Mouse (Mus musculus) olfactory bulb, adult 2 months (tissue): ENCODE results near the gene Mok. TPM values are rescaled to one million over a fixed set of nuclear protein-coding genes. Genes with fewer than 3 reads are reported as not detected.
A peak's percentile ranks its signal among the peaks of the same experiment; 100 is the strongest.

ENCODE experiments used
- H3K27ac ChIP-seq: fragments of 200-500 bp; 2 replicates; pipeline ENCODE4 v1.5.1; 2012; ENCODE audit warnings: low read depth, low read length; ENCODE audit not compliant: insufficient read depth
- H3K4me1 ChIP-seq: fragments of 200-500 bp; 2 replicates; pipeline ENCODE4 v1.6.1; 2012; ENCODE audit warnings: low read length; ENCODE audit not compliant: control insufficient read depth, insufficient read depth
- H3K4me3 ChIP-seq: fragments of 200-500 bp; 2 replicates; pipeline ENCODE4 v1.5.1; 2012; ENCODE audit warnings: mild to moderate bottlenecking, low read depth, low read length, moderate library complexity; ENCODE audit not compliant: insufficient read depth
- CTCF ChIP-seq: fragments of 200-500 bp; IDR thresholded peaks from 2 replicates; pipeline ENCODE4 v1.5.1; 2012; ENCODE audit warnings: low read depth, mild to moderate bottlenecking, low read length, moderate library complexity; ENCODE audit not compliant: insufficient read depth
- POLR2A ChIP-seq: fragments of 200-500 bp; IDR thresholded peaks from 2 replicates; pipeline ENCODE4 v1.6.1; 2012; ENCODE audit warnings: mild to moderate bottlenecking, low read depth, low read length, moderate library complexity; ENCODE audit not compliant: insufficient read depth
- WGBS: fragments of 180-500 bp; shearing (Covaris S2); methylation state at CpG from one replicate; pipeline ENCODE4 v1.1.7; 2018; 5-methylcytosine and 5-hydroxymethylcytosine counted together
- polyA plus RNA-seq: library from polyadenylated mRNA; stranded (reverse); fragments of >200 nt; gene quantifications from 2 replicates; pipeline ENCODE4 v1.2.4, GENCODE M21; 2012; ENCODE audit warnings: low replicate concordance; ENCODE audit not compliant: missing spikeins, insufficient read depth, insufficient read length

The Mok gene
- polyA plus RNA-seq, 1 experiment = not detected

- 90% methylated on average over 8 of the region's 8 CpGs for WGBS
- TF ChIP-seq CTCF = no peak
- no peak for TF ChIP-seq POLR2A
- H3K4me3 ChIP-seq = no peak overlapping the region
- no peak overlapping the region for H3K27ac ChIP-seq
- H3K4me1 ChIP-seq = 0 out of 2 replicates have a peak, but pooled peaks cover 3% of the 10 kb centered on the region
Observed at GRCm38 (mm10) chr12:110819367-110819766, 21.4 kb downstream of the Mok start.

- H3K4me3 ChIP-seq = no peak overlapping the region
- no peak overlapping the region for H3K27ac ChIP-seq
- TF ChIP-seq POLR2A (no peak), CTCF (no peak)
- WGBS = 86% methylated on average over 2 of the region's 2 CpGs
- 0 out of 2 replicates have a peak, but pooled peaks cover 3% of the 10 kb centered on the region for H3K4me1 ChIP-seq
Observed at GRCm38 (mm10) chr12:110816833-110817232, 23.9 kb downstream of the Mok start.

- Histone ChIP-seq H3K4me3 (no peak overlapping the region), H3K27ac (no peak overlapping the region), H3K4me1 (no peaks in the 10 kb centered on the region)
- TF ChIP-seq POLR2A = no peak
- no peak for TF ChIP-seq CTCF
- 82% methylated on average over 17 of the region's 17 CpGs for WGBS
Observed at GRCm38 (mm10) chr12:110814924-110815323, 25.8 kb downstream of the Mok start.

GRCm38 (mm10) chr12:110813624-110814023, 27.1 kb downstream of the Mok start:
- no peak overlapping the region for H3K27ac ChIP-seq
- H3K4me3 ChIP-seq = no peak overlapping the region
- TF ChIP-seq POLR2A (no peak), CTCF (no peak)
- H3K4me1 ChIP-seq = no peaks in the 10 kb centered on the region
- 95% methylated on average over 6 of the region's 6 CpGs for WGBS

- no peak overlapping the region for H3K27ac ChIP-seq
- no peak overlapping the region for H3K4me3 ChIP-seq
- 0 out of 2 replicates have a peak, but pooled peaks cover 4% of the 10 kb centered on the region for H3K4me1 ChIP-seq
- WGBS = 95% methylated on average over 9 of the region's 9 CpGs
- TF ChIP-seq CTCF = no peak
- TF ChIP-seq POLR2A = no peak
Observed at GRCm38 (mm10) chr12:110813132-110813531, 27.6 kb downstream of the Mok start.

GRCm38 (mm10) chr12:110808848-110809247, 31.9 kb downstream of the Mok start:
- no peak for TF ChIP-seq CTCF
- H3K27ac ChIP-seq = no peak overlapping the region
- H3K4me3 ChIP-seq = no peak overlapping the region
- H3K4me1 ChIP-seq = peaks cover 18% of the 10 kb centered on the region
- WGBS = 86% methylated on average over 5 of the region's 5 CpGs

- Histone ChIP-seq H3K27ac (no peak overlapping the region), H3K4me3 (no peak overlapping the region), H3K4me1 (peaks cover 18% of the 10 kb centered on the region)
- TF ChIP-seq CTCF = no peak
- no peak for TF ChIP-seq POLR2A
- WGBS = 53% methylated on average over 10 of the region's 10 CpGs
Observed at GRCm38 (mm10) chr12:110808430-110808829, 32.3 kb downstream of the Mok start.

GRCm38 (mm10) chr12:110806301-110806970, 34.3 kb downstream of the Mok start:
- Histone ChIP-seq H3K4me1 (peaks cover 28% of the 10 kb centered on the region), H3K27ac (no peak overlapping the region), H3K4me3 (no peak overlapping the region)
- TF ChIP-seq CTCF (no peak; the same call in 1 of the 2 replicates), POLR2A (no peak)
- WGBS = 79% methylated on average over 3 of the region's 3 CpGs

GRCm38 (mm10) chr12:110804261-110804660, 36.5 kb downstream of the Mok start:
- TF ChIP-seq POLR2A = no peak
- no peak for TF ChIP-seq CTCF
- 29% methylated on average over 10 of the region's 10 CpGs for WGBS
- Histone ChIP-seq H3K27ac (0 out of 2 replicates have a peak overlapping the region, but pooled peaks have one; percentile 18), H3K4me1 (peaks cover 31% of the 10 kb centered on the region), H3K4me3 (no peak overlapping the region)
